Mouse (Mus musculus) MEL (cell line): ENCODE data around the gene Plin4. TPM values are rescaled to one million over a fixed set of nuclear protein-coding genes. Genes with fewer than 3 reads are reported as not detected.
A peak's percentile ranks its signal among the peaks of the same experiment; 100 is the strongest.

Experiments used
- DNase-seq: peaks from one replicate; pipeline ENCODE4 v3.0.0; 2011; ENCODE audit warnings: low read depth, low spot score
- H3K27ac ChIP-seq: 2 replicates; pipeline ENCODE4 v1.5.1; 2012; ENCODE audit warnings: low read depth, mild to moderate bottlenecking, control low read depth, low read length, moderate library complexity; ENCODE audit not compliant: control insufficient read depth
- H3K27me3 ChIP-seq, 2 experiments: fragments of 150-350 bp in 1 of 2; sonication (generic) in 1 of 2; 2 replicates each; pipeline ENCODE4 v1.6.1; 2012; ENCODE audit warnings: low read length in 2 of 2, mild to moderate bottlenecking in 2 of 2, improper control_type of control experiment in 1 of 2, moderate library complexity in 1 of 2; ENCODE audit not compliant: insufficient read depth in 2 of 2, control insufficient read depth in 1 of 2
- H3K36me3 ChIP-seq, 2 experiments: 2 replicates each; pipeline ENCODE4 v1.6.1; 2012 to 2014; ENCODE audit warnings: low read length in 2 of 2, improper control_type of control experiment in 1 of 2, inconsistent platforms in 1 of 2, mild to moderate bottlenecking in 1 of 2; ENCODE audit not compliant: insufficient read depth in 2 of 2, control insufficient read depth in 1 of 2
- H3K4me1 ChIP-seq, 2 experiments: fragments of 150-350 bp in 1 of 2; sonication (generic) in 1 of 2; 2 replicates each; pipeline ENCODE4 v1.6.1; 2012; ENCODE audit warnings: low read length in 2 of 2, improper control_type of control experiment in 1 of 2, mild to moderate bottlenecking in 1 of 2; ENCODE audit not compliant: insufficient read depth in 2 of 2, control insufficient read depth in 1 of 2
- H3K4me3 ChIP-seq, 2 experiments: fragments of 150-350 bp in 1 of 2; sonication (generic) in 1 of 2; 2 replicates each; pipeline ENCODE4 v1.5.1; 2012; ENCODE audit warnings: low read depth in 2 of 2, low read length in 2 of 2, mild to moderate bottlenecking in 2 of 2, moderate library complexity in 2 of 2, control low read depth in 1 of 2, improper control_type of control experiment in 1 of 2; ENCODE audit not compliant: control insufficient read depth in 1 of 2, insufficient read depth in 1 of 2
- H3K79me2 ChIP-seq: 2 replicates; pipeline ENCODE4 v1.6.1; 2012; ENCODE audit warnings: mild to moderate bottlenecking, low read length, moderate library complexity; ENCODE audit not compliant: control insufficient read depth, poor library complexity, insufficient read depth
- H3K9ac ChIP-seq: 2 replicates; pipeline ENCODE4 v1.6.1; 2012; ENCODE audit warnings: low read depth, mild to moderate bottlenecking, control low read depth, low read length, moderate library complexity; ENCODE audit not compliant: control insufficient read depth, poor library complexity, severe bottlenecking
- H3K9me3 ChIP-seq: fragments of 150-350 bp; sonication (generic); replicated peaks from 2 replicates; pipeline ENCODE4 v1.6.1; 2012; ENCODE audit warnings: mild to moderate bottlenecking, low read length, improper control_type of control experiment, moderate library complexity; ENCODE audit not compliant: insufficient read depth
- CTCF ChIP-seq, 3 experiments: IDR thresholded peaks in 2 of 3; conservative IDR thresholded peaks in 1 of 3; 2 replicates each; pipeline ENCODE4 v1.5.1; 2011 to 2012; ENCODE audit warnings: low read length in 3 of 3, low read depth in 2 of 3, mild to moderate bottlenecking in 2 of 3, improper control_type of control experiment in 1 of 3, inconsistent platforms in 1 of 3, mixed read lengths in 1 of 3, moderate library complexity in 1 of 3; ENCODE audit not compliant: control insufficient read depth in 1 of 3, insufficient read depth in 1 of 3, poor library complexity in 1 of 3, severe bottlenecking in 1 of 3
- E2F4 ChIP-seq: IDR thresholded peaks from 2 replicates; pipeline ENCODE4 v1.6.1; 2011; ENCODE audit warnings: low read depth, low read length, improper control_type of control experiment, borderline replicate concordance
- ELF1 ChIP-seq: IDR thresholded peaks from 2 replicates; pipeline ENCODE4 v1.6.1; 2014; ENCODE audit warnings: low read depth, mild to moderate bottlenecking, inconsistent platforms, low read length, improper control_type of control experiment, moderate library complexity
- GABPA ChIP-seq: IDR thresholded peaks from 2 replicates; pipeline ENCODE4 v1.6.1; 2012; ENCODE audit warnings: low read depth, mild to moderate bottlenecking, inconsistent platforms, low read length, improper control_type of control experiment, moderate library complexity
- GATA1 ChIP-seq: IDR thresholded peaks from 2 replicates; pipeline ENCODE4 v1.6.1; 2011; ENCODE audit warnings: low read depth, low read length, improper control_type of control experiment
- JUND ChIP-seq: IDR thresholded peaks from 2 replicates; pipeline ENCODE4 v1.6.1; 2011; ENCODE audit warnings: low read depth, mild to moderate bottlenecking, improper control_type of control experiment, low read length
- KAT2A ChIP-seq: conservative IDR thresholded peaks from 2 replicates; pipeline ENCODE4 v1.6.1; 2012; ENCODE audit warnings: low read depth, low read length, improper control_type of control experiment, inconsistent platforms
- MAX ChIP-seq: IDR thresholded peaks from 2 replicates; pipeline ENCODE4 v1.6.1; 2011; ENCODE audit warnings: low read length, improper control_type of control experiment
- MXI1 ChIP-seq: IDR thresholded peaks from 2 replicates; pipeline ENCODE4 v1.6.1; 2011; ENCODE audit warnings: mild to moderate bottlenecking, low read depth, low read length, improper control_type of control experiment
- NELFE ChIP-seq: IDR thresholded peaks from 2 replicates; pipeline ENCODE4 v1.6.1; 2011; ENCODE audit warnings: low read depth, low read length, improper control_type of control experiment
- RCOR1 ChIP-seq: IDR thresholded peaks from 2 replicates; pipeline ENCODE4 v1.6.1; 2012; ENCODE audit warnings: low read depth, mild to moderate bottlenecking, inconsistent platforms, low read length, improper control_type of control experiment
- SMC3 ChIP-seq: IDR thresholded peaks from 2 replicates; pipeline ENCODE4 v1.6.1; 2011; ENCODE audit warnings: low read depth, low read length, improper control_type of control experiment
- TAL1 ChIP-seq: IDR thresholded peaks from 2 replicates; pipeline ENCODE4 v1.6.1; 2012; ENCODE audit warnings: mild to moderate bottlenecking, inconsistent platforms, low read length, moderate library complexity, mixed read lengths
- TBP ChIP-seq: IDR thresholded peaks from 2 replicates; pipeline ENCODE4 v1.8.0; 2011; ENCODE audit warnings: low read depth, low read length, improper control_type of control experiment
- TCF12 ChIP-seq: IDR thresholded peaks from 2 replicates; pipeline ENCODE4 v1.6.1; 2014; ENCODE audit warnings: low read depth, mild to moderate bottlenecking, inconsistent platforms, low read length, improper control_type of control experiment, moderate library complexity
- USF1 ChIP-seq: IDR thresholded peaks from 2 replicates; pipeline ENCODE4 v1.6.1; 2014; ENCODE audit warnings: low read depth, mild to moderate bottlenecking, inconsistent platforms, low read length, improper control_type of control experiment, moderate library complexity
- ZC3H11A ChIP-seq: IDR thresholded peaks from 2 replicates; pipeline ENCODE4 v1.6.1; 2012; ENCODE audit warnings: low read depth, mild to moderate bottlenecking, inconsistent platforms, low read length, improper control_type of control experiment
- ZKSCAN1 ChIP-seq: IDR thresholded peaks from 2 replicates; pipeline ENCODE4 v1.6.1; 2012; ENCODE audit warnings: low read depth, mild to moderate bottlenecking, inconsistent platforms, low read length, improper control_type of control experiment, moderate library complexity
- ZNF384 ChIP-seq: IDR thresholded peaks from 2 replicates; pipeline ENCODE4 v1.6.1; 2012; ENCODE audit warnings: low read depth, mild to moderate bottlenecking, inconsistent platforms, low read length, improper control_type of control experiment
- polyA plus RNA-seq, 2 experiments: library from polyadenylated mRNA; stranded (reverse) in 1 of 2; unstranded in 1 of 2; fragments of >175 nt in 1 of 2; fragments of >200 nt in 1 of 2; gene quantifications; 2 replicates each; pipeline versions ENCODE4 v1.2.1 to v1.2.4; 2012; ENCODE audit warnings: low replicate concordance in 2 of 2, low read depth in 1 of 2; ENCODE audit not compliant: insufficient read length in 2 of 2, insufficient read depth in 1 of 2, missing spikeins in 1 of 2
- total RNA-seq: library from RNA; depleted of rRNA; stranded (reverse); fragments of 300-350 nt; gene quantifications from 2 replicates; pipeline ENCODE4 v1.2.3, GENCODE M21; 2012

Plin4 gene
- total and polyA plus RNA-seq, 3 experiments: 0.07 to 0.08 TPM; not detected in 1

DNA sequence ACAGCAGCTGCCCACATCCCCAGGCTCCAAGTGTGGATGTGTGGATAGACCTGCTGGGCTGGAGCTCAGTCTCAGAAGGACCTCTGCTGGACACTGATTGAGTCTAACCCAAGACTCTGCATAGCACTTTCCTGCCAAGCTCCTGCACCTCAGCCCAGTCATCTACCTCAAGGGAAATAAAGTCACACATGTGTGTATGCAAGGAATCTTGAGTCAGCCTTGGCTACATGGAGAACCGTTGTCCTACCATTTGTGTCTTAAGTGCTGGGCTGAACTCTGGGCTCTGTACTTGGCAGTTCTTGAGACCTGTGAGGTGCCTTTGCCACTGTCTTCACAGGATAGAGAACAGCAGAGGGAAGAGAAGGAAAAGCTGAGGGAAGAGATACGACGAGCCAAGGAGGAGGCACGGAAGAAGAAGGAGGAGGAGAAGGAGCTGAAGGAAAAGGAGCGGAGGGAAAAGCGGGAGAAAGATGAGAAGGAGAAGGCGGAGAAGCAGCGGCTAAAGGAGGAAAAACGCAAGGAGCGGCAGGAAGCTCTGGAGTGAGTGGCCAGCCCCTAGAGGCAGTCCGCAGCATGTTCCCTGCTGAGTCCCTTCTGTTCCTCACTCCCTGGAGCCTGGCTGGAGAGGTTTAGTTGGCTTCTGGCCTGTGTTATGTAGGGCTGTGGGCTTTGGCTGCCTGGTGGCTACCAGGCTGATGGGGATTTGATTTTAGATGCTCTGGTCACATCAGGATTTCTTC, 52.1 kb downstream of the Plin4 start:
- peaks cover 12% of the 10 kb centered on the region for H3K79me2 ChIP-seq
- no peak overlapping the region for H3K4me3 ChIP-seq
- H3K36me3 ChIP-seq: peaks cover 16 to 34% of the 10 kb centered on the region in 2 experiments
- no peak for DNase-seq
- TF ChIP-seq GABPA: no peak
- TF ChIP-seq RCOR1: no peak
- TF ChIP-seq MXI1: no peak
- TF ChIP-seq TAL1: no peak
- no peak for TF ChIP-seq SMC3
- TF ChIP-seq NELFE: no peak
- no peak for TF ChIP-seq E2F4
- no peak for TF ChIP-seq MAX
- no peak for TF ChIP-seq ZNF384
- no peak for TF ChIP-seq TBP
- no peak for TF ChIP-seq ELF1
- TF ChIP-seq KAT2A: no peak
- TF ChIP-seq JUND: no peak
- TF ChIP-seq GATA1: no peak
- TF ChIP-seq CTCF (IDR thresholded peaks at IDR 0.05 in 2 of 3, conservative IDR thresholded peaks at IDR 0.05 in 1 of 3; ENCODE audit: control insufficient read depth in 1 of 3, insufficient read depth in 1 of 3, low read depth in 2 of 3, low read length in 3 of 3, poor library complexity in 1 of 3, severe bottlenecking in 1 of 3): no peak
- no peak for TF ChIP-seq USF1
- TF ChIP-seq ZC3H11A: no peak
- H3K27me3 ChIP-seq: no peaks in the 10 kb centered on the region
- H3K27ac ChIP-seq: no peak overlapping the region
- H3K4me1 ChIP-seq: peaks cover 6 to 7% of the 10 kb centered on the region in 2 experiments; a peak in 3 of 4 replicates
- no peaks in the 10 kb centered on the region for H3K9me3 ChIP-seq
- no peak overlapping the region for H3K9ac ChIP-seq

- H3K36me3 ChIP-seq: peaks cover 16 to 34% of the 10 kb centered on the region in 2 experiments
- H3K79me2 ChIP-seq: peaks cover 22% of the 10 kb centered on the region
- peak; percentile 32; the same call in 1 of the 2 replicates for TF ChIP-seq GATA1
- TF ChIP-seq TCF12: peak; percentile 13; the same call in 1 of the 2 replicates
- TF ChIP-seq MXI1: 0 out of 2 replicates have a peak, but pooled peaks have one; percentile 10
- TF ChIP-seq ZKSCAN1: no peak
- TF ChIP-seq, all 39 proteins: peak for 3
- H3K9me3 ChIP-seq: no peaks in the 10 kb centered on the region
- DNase-seq: no peak
- no peak overlapping the region for H3K4me3 ChIP-seq
- H3K27me3 ChIP-seq: no peaks in the 10 kb centered on the region
- no peak overlapping the region for H3K9ac ChIP-seq
- peaks cover 6 to 7% of the 10 kb centered on the region in 2 experiments; a peak in 3 of 4 replicates for H3K4me1 ChIP-seq
- H3K27ac ChIP-seq: no peak overlapping the region
These were observed 53.5 kb downstream of the Plin4 start for GRCm38 (mm10) chr17:56055945-56056678.
